Mouse (Mus musculus) lung, postnatal 0 days (tissue): Measurements from ENCODE around the gene Ramp1. TPM values are rescaled to one million over a fixed set of nuclear protein-coding genes. Genes with fewer than 3 reads are reported as not detected.

Experiments used
- ATAC-seq: fragments of 200-750 bp; cut with Nextera tagmentation; 2 replicates; pipeline ENCODE4 v1.8.0; 2017; ENCODE audit warnings: moderate library complexity
- DNase-seq: peaks from one replicate; pipeline ENCODE4 v3.0.0-alpha.2; 2016; ENCODE audit warnings: low spot score
- H3K27ac ChIP-seq: fragments of 300-500 bp; sonication (generic); 2 replicates; pipeline ENCODE4 v1.5.1; 2014; ENCODE audit warnings: antibody characterized with exemption, mild to moderate bottlenecking, low read length, mixed read lengths
- H3K27me3 ChIP-seq: fragments of 300-500 bp; sonication (generic); replicated peaks from 2 replicates; pipeline ENCODE4 v1.6.1; 2014; ENCODE audit warnings: low read length, mixed read lengths; ENCODE audit not compliant: insufficient read depth
- H3K36me3 ChIP-seq: fragments of 300-500 bp; sonication (generic); 2 replicates; pipeline ENCODE4 v1.6.1; 2014; ENCODE audit warnings: low read length, mixed read lengths; ENCODE audit not compliant: insufficient read depth
- H3K4me1 ChIP-seq: fragments of 300-500 bp; sonication (generic); 2 replicates; pipeline ENCODE4 v1.6.1; 2014; ENCODE audit warnings: antibody characterized with exemption, low read depth, low read length, mixed read lengths; ENCODE audit not compliant: insufficient read depth
- H3K4me2 ChIP-seq: fragments of 300-500 bp; sonication (generic); replicated peaks from 2 replicates; pipeline ENCODE4 v1.6.1; 2014; ENCODE audit warnings: low read depth, mild to moderate bottlenecking, low read length, moderate library complexity, mixed read lengths
- H3K4me3 ChIP-seq: fragments of 300-500 bp; sonication (generic); 2 replicates; pipeline ENCODE4 v1.5.1; 2014; ENCODE audit warnings: low read depth, low read length
- H3K9ac ChIP-seq: fragments of 300-500 bp; sonication (generic); replicated peaks from 2 replicates; pipeline ENCODE4 v1.6.1; 2014; ENCODE audit warnings: low read depth, mild to moderate bottlenecking
- H3K9me3 ChIP-seq: fragments of 300-500 bp; sonication (generic); 2 replicates; pipeline ENCODE4 v1.6.1; 2016; ENCODE audit warnings: low read length, mixed read lengths
- CTCF ChIP-seq: IDR thresholded peaks from 2 replicates; pipeline ENCODE4 v1.5.1; 2016; ENCODE audit warnings: antibody characterized with exemption, mild to moderate bottlenecking
- EP300 ChIP-seq: IDR thresholded peaks from 2 replicates; pipeline ENCODE4 v1.6.1; 2016; ENCODE audit warnings: antibody characterized with exemption, mild to moderate bottlenecking, control low read depth
- WGBS: fragments of 180-500 bp; shearing (Covaris S2); extraction: QIAGEN DNeasy Blood & Tissue Kit; methylation state at CpG from one replicate; pipeline ENCODE4 v1.1.7; 2014; 5-methylcytosine and 5-hydroxymethylcytosine counted together
- polyA plus RNA-seq: library from polyadenylated mRNA; unstranded; fragments of >200 nt; fragmentation: Nextera tagmentation; extraction: Ambion mirVana; gene quantifications from 2 replicates; pipeline ENCODE4 v1.2.1, GENCODE M21; 2015

Gene Ramp1
- polyA plus RNA-seq, 1 experiment from 2014 or later: 49.4 TPM

GRCm38 (mm10) chr1:91249564-91250414, 70.2 kb downstream of the Ramp1 start, which contains the start of gene Ube2f:
Gene Ube2f, plus strand, starts transcription at chr1:91250304.
- H3K27ac ChIP-seq: peak within 1 kb of the TSS; percentile 94
- peak within 1 kb of the TSS; percentile 97 for H3K4me3 ChIP-seq
- peak; percentile 99 for ATAC-seq
- WGBS: under 1% methylated on average over 41 of the region's 43 CpGs
- peak within 1 kb of the TSS; percentile 88 for H3K4me2 ChIP-seq
- peaks cover 13% of the 10 kb centered on the region for H3K4me1 ChIP-seq
- H3K9me3 ChIP-seq: no peaks in the 10 kb centered on the region
- DNase-seq: peak; percentile 99
- H3K27me3 ChIP-seq: no peaks in the 10 kb centered on the region
- H3K36me3 ChIP-seq: no peaks in the 10 kb centered on the region
- TF ChIP-seq CTCF: peak; percentile 65
- TF ChIP-seq EP300: peak; percentile 85
- peak within 1 kb of the TSS; percentile 95 for H3K9ac ChIP-seq

GRCm38 (mm10) chr1:91250415-91251147, 71.0 kb downstream of the Ramp1 start:
- no peaks in the 10 kb centered on the region for H3K9me3 ChIP-seq
- DNase-seq: peak; percentile 31
- WGBS: under 1% methylated on average over 61 of the region's 70 CpGs

GRCm38 (mm10) chr1:91251148-91251650, 71.6 kb downstream of the Ramp1 start:
- Histone ChIP-seq H3K36me3 (no peaks in the 10 kb centered on the region), H3K4me3 (peak overlapping the region; percentile 97), H3K4me2 (peak overlapping the region; percentile 88), H3K27ac (peak overlapping the region; percentile 94), H3K4me1 (peaks cover 13% of the 10 kb centered on the region), H3K9me3 (no peaks in the 10 kb centered on the region), H3K9ac (peak overlapping the region; percentile 95), H3K27me3 (no peaks in the 10 kb centered on the region)
- TF ChIP-seq EP300: no peak
- TF ChIP-seq CTCF: no peak
- WGBS: 33% methylated on average over 5 of the region's 5 CpGs
- DNase-seq (peak; percentile 32), ATAC-seq (no peak)

More at GRCm38 (mm10) chr1:91250415-91251147, 71.0 kb downstream of the Ramp1 start:
- H3K27ac ChIP-seq: peak overlapping the region; percentile 94
- peak overlapping the region; percentile 88 for H3K4me2 ChIP-seq
- TF ChIP-seq EP300 (no peak), CTCF (no peak)
- H3K36me3 ChIP-seq: no peaks in the 10 kb centered on the region
- H3K4me3 ChIP-seq: peak overlapping the region; percentile 97
- peaks cover 13% of the 10 kb centered on the region for H3K4me1 ChIP-seq
- H3K9ac ChIP-seq: peak overlapping the region; percentile 95
- peak; percentile 63 for ATAC-seq
- no peaks in the 10 kb centered on the region for H3K27me3 ChIP-seq

- ATAC-seq (no peak), DNase-seq (peak; percentile 41)
- Histone ChIP-seq H3K4me2 (peak overlapping the region; percentile 88; the same call in 1 of the 2 replicates), H3K27me3 (no peaks in the 10 kb centered on the region), H3K9ac (no peak overlapping the region), H3K9me3 (no peaks in the 10 kb centered on the region), H3K4me1 (peaks cover 13% of the 10 kb centered on the region), H3K27ac (no peak overlapping the region), H3K36me3 (no peaks in the 10 kb centered on the region), H3K4me3 (no peak overlapping the region)
- WGBS: 49% methylated on average over 8 of the region's 8 CpGs
- TF ChIP-seq CTCF: peak; percentile 67
- TF ChIP-seq EP300: no peak
Observed at GRCm38 (mm10) chr1:91251927-91252326, 72.3 kb downstream of the Ramp1 start.

- no peaks in the 10 kb centered on the region for H3K27me3 ChIP-seq
- no peaks in the 10 kb centered on the region for H3K9me3 ChIP-seq
- TF ChIP-seq CTCF (no peak), EP300 (no peak)
- DNase-seq (peak; percentile 56), ATAC-seq (peak; percentile 68)
- H3K4me2 ChIP-seq: no peak overlapping the region
- H3K36me3 ChIP-seq: no peaks in the 10 kb centered on the region
- no peak overlapping the region for H3K4me3 ChIP-seq
- no peaks in the 10 kb centered on the region; the same call in 1 of the 2 replicates for H3K4me1 ChIP-seq
- H3K27ac ChIP-seq: peak overlapping the region; percentile 44; the same call in 1 of the 2 replicates
- H3K9ac ChIP-seq: no peak overlapping the region
Observed at GRCm38 (mm10) chr1:91257918-91258317, 78.3 kb downstream of the Ramp1 start.

GRCm38 (mm10) chr1:91259794-91260193, 80.2 kb downstream of the Ramp1 start:
- Histone ChIP-seq H3K4me1 (no peaks in the 10 kb centered on the region; the same call in 1 of the 2 replicates), H3K36me3 (no peaks in the 10 kb centered on the region), H3K9ac (no peak overlapping the region), H3K4me3 (no peak overlapping the region), H3K9me3 (no peaks in the 10 kb centered on the region), H3K4me2 (no peak overlapping the region), H3K27me3 (no peaks in the 10 kb centered on the region), H3K27ac (no peak overlapping the region)
- WGBS: 74% methylated on average over 5 of the region's 5 CpGs
- ATAC-seq (no peak), DNase-seq (no peak)
- TF ChIP-seq CTCF (no peak), EP300 (no peak)
